Mouse (Mus musculus): ENCODE data around the gene Abtb1. TPM values are rescaled to one million over a fixed set of nuclear protein-coding genes. Genes with fewer than 3 reads are reported as not detected.

The Abtb1 gene
- polyA plus RNA-seq, 1 experiment = 21.3 TPM

GRCm38 (mm10) chr6:88828206-88829009, 13.4 kb downstream of the Abtb1 start:
- H3K36me3 ChIP-seq (ENCODE audit: control insufficient read depth) = peaks cover 68% of the 10 kb centered on the region
- no peak overlapping the region for H3K4me3 ChIP-seq (replicated peaks)
- H3K4me1 ChIP-seq (ENCODE audit: control insufficient read depth) = peaks cover 39% of the 10 kb centered on the region
- H3K9me3 ChIP-seq (ENCODE audit: control insufficient read depth, low read length) = no peaks in the 10 kb centered on the region
- TF ChIP-seq TAL1 (IDR thresholded peaks at IDR 0.05; ENCODE audit: low read length) = no peak
- no peak for TF ChIP-seq GATA1 (IDR thresholded peaks at IDR 0.05; ENCODE audit: low read length)
- no peaks in the 10 kb centered on the region for H3K27me3 ChIP-seq (ENCODE audit: control insufficient read depth)

- Histone ChIP-seq H3K9me3 (ENCODE audit: control insufficient read depth, low read length) (no peaks in the 10 kb centered on the region), H3K27me3 (ENCODE audit: control insufficient read depth) (no peaks in the 10 kb centered on the region), H3K4me3 (replicated peaks) (no peak overlapping the region), H3K36me3 (ENCODE audit: control insufficient read depth) (peaks cover 72% of the 10 kb centered on the region), H3K4me1 (ENCODE audit: control insufficient read depth) (peaks cover 31% of the 10 kb centered on the region)
- no peak for TF ChIP-seq TAL1 (IDR thresholded peaks at IDR 0.05; ENCODE audit: low read length)
- no peak for TF ChIP-seq GATA1 (IDR thresholded peaks at IDR 0.05; ENCODE audit: low read length)
Measured at GRCm38 (mm10) chr6:88827395-88828205, 14.2 kb downstream of the Abtb1 start.

GRCm38 (mm10) chr6:88826965-88827364, 14.8 kb downstream of the Abtb1 start:
- Histone ChIP-seq H3K9me3 (ENCODE audit: control insufficient read depth, low read length) (no peaks in the 10 kb centered on the region), H3K27me3 (ENCODE audit: control insufficient read depth) (no peaks in the 10 kb centered on the region), H3K4me3 (replicated peaks) (no peak overlapping the region), H3K36me3 (ENCODE audit: control insufficient read depth) (peaks cover 74% of the 10 kb centered on the region), H3K4me1 (ENCODE audit: control insufficient read depth) (peaks cover 27% of the 10 kb centered on the region)
- TF ChIP-seq GATA1 (IDR thresholded peaks at IDR 0.05; ENCODE audit: low read length) (no peak), TAL1 (IDR thresholded peaks at IDR 0.05; ENCODE audit: low read length) (no peak)

GRCm38 (mm10) chr6:88826545-88826944, 15.2 kb downstream of the Abtb1 start:
- peaks cover 78% of the 10 kb centered on the region for H3K36me3 ChIP-seq (ENCODE audit: control insufficient read depth)
- no peak overlapping the region for H3K4me3 ChIP-seq (replicated peaks)
- peaks cover 23% of the 10 kb centered on the region for H3K4me1 ChIP-seq (ENCODE audit: control insufficient read depth)
- TF ChIP-seq TAL1 (IDR thresholded peaks at IDR 0.05; ENCODE audit: low read length) = no peak
- TF ChIP-seq GATA1 (IDR thresholded peaks at IDR 0.05; ENCODE audit: low read length) = no peak
- no peaks in the 10 kb centered on the region for H3K9me3 ChIP-seq (ENCODE audit: control insufficient read depth, low read length)
- H3K27me3 ChIP-seq (ENCODE audit: control insufficient read depth) = no peaks in the 10 kb centered on the region

- Histone ChIP-seq H3K4me1 (ENCODE audit: control insufficient read depth) (peaks cover 18% of the 10 kb centered on the region), H3K9me3 (ENCODE audit: control insufficient read depth, low read length) (no peaks in the 10 kb centered on the region), H3K27me3 (ENCODE audit: control insufficient read depth) (no peaks in the 10 kb centered on the region), H3K36me3 (ENCODE audit: control insufficient read depth) (peaks cover 83% of the 10 kb centered on the region), H3K4me3 (replicated peaks) (no peak overlapping the region)
- no peak for TF ChIP-seq GATA1 (IDR thresholded peaks at IDR 0.05; ENCODE audit: low read length)
- no peak for TF ChIP-seq TAL1 (IDR thresholded peaks at IDR 0.05; ENCODE audit: low read length)
Measured at GRCm38 (mm10) chr6:88826088-88826487, 15.7 kb downstream of the Abtb1 start.

GRCm38 (mm10) chr6:88824183-88824582, 17.6 kb downstream of the Abtb1 start:
- Histone ChIP-seq H3K27me3 (ENCODE audit: control insufficient read depth) (no peaks in the 10 kb centered on the region), H3K4me3 (replicated peaks) (no peak overlapping the region), H3K9me3 (ENCODE audit: control insufficient read depth, low read length) (no peaks in the 10 kb centered on the region), H3K4me1 (ENCODE audit: control insufficient read depth) (peaks cover 12% of the 10 kb centered on the region), H3K36me3 (ENCODE audit: control insufficient read depth) (peaks cover 100% of the 10 kb centered on the region)
- TF ChIP-seq TAL1 (IDR thresholded peaks at IDR 0.05; ENCODE audit: low read length) (no peak), GATA1 (IDR thresholded peaks at IDR 0.05; ENCODE audit: low read length) (no peak)

- TF ChIP-seq TAL1 (IDR thresholded peaks at IDR 0.05; ENCODE audit: low read length) (no peak), GATA1 (IDR thresholded peaks at IDR 0.05; ENCODE audit: low read length) (no peak)
- no peaks in the 10 kb centered on the region for H3K9me3 ChIP-seq (ENCODE audit: control insufficient read depth, low read length)
- H3K36me3 ChIP-seq (ENCODE audit: control insufficient read depth) = peaks cover 100% of the 10 kb centered on the region
- H3K27me3 ChIP-seq (ENCODE audit: control insufficient read depth) = no peaks in the 10 kb centered on the region
- no peak overlapping the region for H3K4me3 ChIP-seq (replicated peaks)
- H3K4me1 ChIP-seq (ENCODE audit: control insufficient read depth) = peaks cover 1% of the 10 kb centered on the region
Measured at GRCm38 (mm10) chr6:88821901-88822300, 19.9 kb downstream of the Abtb1 start.

GRCm38 (mm10) chr6:88821294-88821693, 20.5 kb downstream of the Abtb1 start:
- Histone ChIP-seq H3K4me1 (ENCODE audit: control insufficient read depth) (peaks cover 3% of the 10 kb centered on the region), H3K4me3 (replicated peaks) (no peak overlapping the region)

GRCm38 (mm10) chr6:88820853-88821252, 20.9 kb downstream of the Abtb1 start:
- Histone ChIP-seq H3K36me3 (ENCODE audit: control insufficient read depth) (peaks cover 99% of the 10 kb centered on the region), H3K4me1 (ENCODE audit: control insufficient read depth) (peaks cover 3% of the 10 kb centered on the region), H3K4me3 (replicated peaks) (no peak overlapping the region), H3K9me3 (ENCODE audit: control insufficient read depth, low read length) (no peaks in the 10 kb centered on the region), H3K27me3 (ENCODE audit: control insufficient read depth) (no peaks in the 10 kb centered on the region)
- no peak for TF ChIP-seq GATA1 (IDR thresholded peaks at IDR 0.05; ENCODE audit: low read length)
- no peak for TF ChIP-seq TAL1 (IDR thresholded peaks at IDR 0.05; ENCODE audit: low read length)

More at GRCm38 (mm10) chr6:88821294-88821693, 20.5 kb downstream of the Abtb1 start:
- Histone ChIP-seq H3K36me3 (ENCODE audit: control insufficient read depth) (peaks cover 99% of the 10 kb centered on the region), H3K9me3 (ENCODE audit: control insufficient read depth, low read length) (no peaks in the 10 kb centered on the region), H3K27me3 (ENCODE audit: control insufficient read depth) (no peaks in the 10 kb centered on the region)
- TF ChIP-seq TAL1 (IDR thresholded peaks at IDR 0.05; ENCODE audit: low read length) = no peak
- TF ChIP-seq GATA1 (IDR thresholded peaks at IDR 0.05; ENCODE audit: low read length) = no peak
